Mouse (Mus musculus) MEL (cell line): ENCODE measurements at regions not wholly inside any gene's neighbourhood (a gene's known extent, or its start where the extent isn't known, plus 50 kb on each side); places are given as distances from the start of the nearest gene placed in this dataset.

Experiments used
- MAX ChIP-seq: IDR thresholded peaks from 2 replicates; pipeline ENCODE4 v1.6.1; 2011; ENCODE audit warnings: low read length, improper control_type of control experiment
- POLR2A ChIP-seq, 2 experiments: IDR thresholded peaks; 2 replicates each; pipeline ENCODE4 v1.6.1; 2011 to 2012; ENCODE audit warnings: low read length in 2 of 2, mild to moderate bottlenecking in 2 of 2, control low read depth in 1 of 2, improper control_type of control experiment in 1 of 2, low read depth in 1 of 2, moderate library complexity in 1 of 2; ENCODE audit not compliant: control insufficient read depth in 1 of 2, insufficient read depth in 1 of 2, poor library complexity in 1 of 2
- ZNF384 ChIP-seq: IDR thresholded peaks from 2 replicates; pipeline ENCODE4 v1.6.1; 2012; ENCODE audit warnings: low read depth, mild to moderate bottlenecking, inconsistent platforms, low read length, improper control_type of control experiment

- TF ChIP-seq MAX: no peak
- TF ChIP-seq POLR2A (IDR thresholded peaks at IDR 0.05; ENCODE audit: control insufficient read depth in 1 of 2, insufficient read depth in 1 of 2, low read depth in 1 of 2, low read length in 2 of 2, poor library complexity in 1 of 2): no peak
- TF ChIP-seq ZNF384: no peak
Measured at GRCm38 (mm10) chr14:104005132-104005531, 160.9 kb upstream of the Ednrb start.
